Comparison of ENCODE assay signal across 8 mouse cellular contexts in the genomic region with DNA sequence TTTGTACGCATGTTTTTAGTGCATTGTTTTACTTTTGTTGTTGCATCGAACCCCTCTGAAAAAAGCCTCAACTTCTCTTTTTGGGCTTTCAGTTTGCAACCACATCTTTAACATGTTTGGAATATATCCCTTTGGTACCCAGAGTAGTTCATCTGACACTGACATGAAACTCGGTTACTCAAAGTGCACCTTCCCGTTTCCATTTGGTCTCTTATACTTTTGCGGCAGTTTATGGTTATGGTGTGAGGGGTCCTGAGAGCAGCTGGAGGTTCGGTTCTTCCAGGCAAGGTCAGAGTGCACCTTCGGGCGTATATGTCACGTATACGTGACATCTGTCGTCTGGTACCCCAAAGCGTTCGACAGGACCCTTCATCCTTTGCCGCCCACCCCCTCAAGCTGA. TPM values are rescaled to one million over a fixed set of nuclear protein-coding genes. Genes with fewer than 3 reads are reported as not detected.
DNase-seq lines count a peak whose midpoint lies in the region; ATAC-seq and TF ChIP-seq lines count a peak whose summit lies in the region.

No protein-coding gene starts in this region.

- no peak for TF ChIP-seq POLR2A in embryonic fibroblast, embryonic 13.5 days (IDR thresholded peaks at IDR 0.05; ENCODE audit: low read depth, low read length)

- no peak for DNase-seq in lung, embryonic 14.5 days
- DNase-seq in lung, postnatal 10 days, result no peak
- DNase-seq in limb, embryonic 11.5 days (ENCODE audit: low spot score), result no peak
- no peak for DNase-seq in thymus, postnatal 0 days (ENCODE audit: low spot score)
- DNase-seq in right cerebral cortex, postnatal 36 days (ENCODE audit: low spot score in 2 of 2), result no peak
- DNase-seq in kidney, adult 18-20 months, result no peak

- H3K27ac ChIP-seq in lung, embryonic 14.5 days (ENCODE audit: low read depth), result no peak overlapping the region
- H3K27ac ChIP-seq in embryonic fibroblast, embryonic 13.5 days (ENCODE audit: insufficient read depth, low read length), result no peak overlapping the region
- H3K27ac ChIP-seq in limb, embryonic 11.5 days (replicated peaks; ENCODE audit: low read depth, low read length), result no peak overlapping the region
- H3K27ac ChIP-seq in neural tube, embryonic 15.5 days (replicated peaks), result 0 out of 2 replicates have a peak overlapping the region, but pooled peaks have one; percentile 61

- TF ChIP-seq CTCF in lung, embryonic 14.5 days (IDR thresholded peaks at IDR 0.05; ENCODE audit: low read depth), result no peak
- TF ChIP-seq CTCF in embryonic fibroblast, embryonic 13.5 days (IDR thresholded peaks at IDR 0.05; ENCODE audit: borderline replicate concordance, insufficient read depth, low read length), result no peak

- H3K4me2 ChIP-seq in lung, embryonic 14.5 days, result peak overlapping the region; percentile 95
- peak overlapping the region; percentile 98 for H3K4me2 ChIP-seq in limb, embryonic 11.5 days (ENCODE audit: low read depth, severe bottlenecking)
- H3K4me2 ChIP-seq in neural tube, embryonic 15.5 days, result peak overlapping the region; percentile 97

- H3K9me3 ChIP-seq in lung, embryonic 14.5 days (ENCODE audit: low read depth, low read length), result no peaks in the 10 kb centered on the region
- H3K9me3 ChIP-seq in limb, embryonic 11.5 days (ENCODE audit: control insufficient read depth, low read length), result no peaks in the 10 kb centered on the region
- H3K9me3 ChIP-seq in neural tube, embryonic 15.5 days (replicated peaks), result no peaks in the 10 kb centered on the region

- no peaks in the 10 kb centered on the region for H3K4me1 ChIP-seq in lung, embryonic 14.5 days (ENCODE audit: insufficient read depth)
- peaks cover 3% of the 10 kb centered on the region; the same call in 1 of the 2 replicates for H3K4me1 ChIP-seq in embryonic fibroblast, embryonic 13.5 days (ENCODE audit: control insufficient read depth, insufficient read depth, low read length)
- H3K4me1 ChIP-seq in limb, embryonic 11.5 days (ENCODE audit: control insufficient read depth, insufficient read depth, low read length), result peaks cover 16% of the 10 kb centered on the region
- H3K4me1 ChIP-seq in neural tube, embryonic 15.5 days, result peaks cover 8% of the 10 kb centered on the region

- H3K36me3 ChIP-seq in lung, embryonic 14.5 days (ENCODE audit: insufficient read depth), result no peaks in the 10 kb centered on the region
- no peaks in the 10 kb centered on the region for H3K36me3 ChIP-seq in limb, embryonic 11.5 days (ENCODE audit: control insufficient read depth, insufficient read depth, low read length)
- H3K36me3 ChIP-seq in neural tube, embryonic 15.5 days, result no peaks in the 10 kb centered on the region

- peak overlapping the region; percentile 63 for H3K4me3 ChIP-seq in lung, embryonic 14.5 days (ENCODE audit: low read depth, low read length)
- peak overlapping the region; percentile 28; the same call in 1 of the 2 replicates for H3K4me3 ChIP-seq in embryonic fibroblast, embryonic 13.5 days (ENCODE audit: insufficient read depth, low read length)
- H3K4me3 ChIP-seq in limb, embryonic 11.5 days (ENCODE audit: low read depth, low read length), result peak overlapping the region; percentile 59
- peak overlapping the region; percentile 67 for H3K4me3 ChIP-seq in neural tube, embryonic 15.5 days (replicated peaks)

- H3K9ac ChIP-seq in lung, embryonic 14.5 days, result peak overlapping the region; percentile 64
- H3K9ac ChIP-seq in limb, embryonic 11.5 days (ENCODE audit: low read length), result no peak overlapping the region; the same call in 1 of the 2 replicates
- peak overlapping the region; percentile 69 for H3K9ac ChIP-seq in neural tube, embryonic 15.5 days (replicated peaks)

- 0 out of 2 replicates have a peak, but pooled peaks have one; percentile 2 for ATAC-seq in lung, embryonic 14.5 days (ENCODE audit: insufficient read depth)
- no peak for ATAC-seq in limb, embryonic 11.5 days (ENCODE audit: insufficient number of reproducible peaks, low FRiP score, low TSS enrichment, low read depth)
- ATAC-seq in neural tube, embryonic 15.5 days (ENCODE audit: low FRiP score), result no peak

- WGBS in lung, embryonic 14.5 days, result 14% methylated on average over 14 of the region's 14 CpGs
- WGBS in limb, embryonic 11.5 days, result 23% methylated on average over 14 of the region's 14 CpGs
- 21% methylated on average over 14 of the region's 14 CpGs for WGBS in neural tube, embryonic 15.5 days

- peaks cover 69% of the 10 kb centered on the region for H3K27me3 ChIP-seq in lung, embryonic 14.5 days (ENCODE audit: insufficient read depth, low read length)
- H3K27me3 ChIP-seq in limb, embryonic 11.5 days (ENCODE audit: control insufficient read depth, insufficient read depth, low read length), result peaks cover 56% of the 10 kb centered on the region
- H3K27me3 ChIP-seq in neural tube, embryonic 15.5 days (replicated peaks), result peaks cover 43% of the 10 kb centered on the region

RNA-seq across cellular contexts. Expression of gene Tmem8, which starts 0.3 kb away (rescaled TPM):
- polyA plus RNA-seq in lung, embryonic 14.5 days (2014; fragmentation: Nextera tagmentation; extraction: Ambion mirVana), result 1.3 and 1.7 TPM in 2 replicates
- polyA plus RNA-seq in embryonic fibroblast, embryonic 13.5 days (2011; ENCODE audit: insufficient read length, low read depth, missing spikeins), result 0.48 and 1.0 TPM in 2 replicates
- 0.40 and 0.55 TPM in 2 replicates for polyA plus RNA-seq in limb, embryonic 11.5 days (2014; fragmentation: Nextera tagmentation; extraction: Ambion mirVana)
- 4.3 and 5.9 TPM in 2 replicates for polyA plus RNA-seq in neural tube, embryonic 15.5 days (2015; fragmentation: Nextera tagmentation; extraction: Ambion mirVana)
- polyA plus RNA-seq in thymus, postnatal 0 days (2015; fragmentation: Nextera tagmentation; extraction: Ambion mirVana), result 2.2 and 2.4 TPM in 2 replicates

RNA-seq across cellular contexts. Expression of gene Mrpl28, which starts 10.5 kb away (rescaled TPM):
- polyA plus RNA-seq in lung, embryonic 14.5 days (2014; fragmentation: Nextera tagmentation; extraction: Ambion mirVana), result 210 and 217 TPM in 2 replicates
- polyA plus RNA-seq in embryonic fibroblast, embryonic 13.5 days (2011; ENCODE audit: insufficient read length, low read depth, missing spikeins), result 38.7 and 41.0 TPM in 2 replicates
- 259 and 283 TPM in 2 replicates for polyA plus RNA-seq in limb, embryonic 11.5 days (2014; fragmentation: Nextera tagmentation; extraction: Ambion mirVana)
- polyA plus RNA-seq in neural tube, embryonic 15.5 days (2015; fragmentation: Nextera tagmentation; extraction: Ambion mirVana), result 186 and 187 TPM in 2 replicates
- polyA plus RNA-seq in thymus, postnatal 0 days (2015; fragmentation: Nextera tagmentation; extraction: Ambion mirVana), result 158 and 161 TPM in 2 replicates

RNA-seq across cellular contexts. Expression of gene Nme4, which starts 17.3 kb away (rescaled TPM):
- polyA plus RNA-seq in lung, embryonic 14.5 days (2014; fragmentation: Nextera tagmentation; extraction: Ambion mirVana), result 94.8 and 96.4 TPM in 2 replicates
- polyA plus RNA-seq in embryonic fibroblast, embryonic 13.5 days (2011; ENCODE audit: insufficient read length, low read depth, missing spikeins), result 47.9 and 50.4 TPM in 2 replicates
- polyA plus RNA-seq in limb, embryonic 11.5 days (2014; fragmentation: Nextera tagmentation; extraction: Ambion mirVana), result 111 and 122 TPM in 2 replicates
- 20.3 and 37.4 TPM in 2 replicates for polyA plus RNA-seq in neural tube, embryonic 15.5 days (2015; fragmentation: Nextera tagmentation; extraction: Ambion mirVana)
- 41.9 and 46.1 TPM in 2 replicates for polyA plus RNA-seq in thymus, postnatal 0 days (2015; fragmentation: Nextera tagmentation; extraction: Ambion mirVana)

RNA-seq across cellular contexts. Expression of gene Decr2, which starts 22.6 kb away (rescaled TPM):
- 24.9 and 25.0 TPM in 2 replicates for polyA plus RNA-seq in lung, embryonic 14.5 days (2014; fragmentation: Nextera tagmentation; extraction: Ambion mirVana)
- 28.2 and 30.9 TPM in 2 replicates for polyA plus RNA-seq in embryonic fibroblast, embryonic 13.5 days (2011; ENCODE audit: insufficient read length, low read depth, missing spikeins)
- 19.0 and 22.3 TPM in 2 replicates for polyA plus RNA-seq in limb, embryonic 11.5 days (2014; fragmentation: Nextera tagmentation; extraction: Ambion mirVana)
- 42.8 and 42.9 TPM in 2 replicates for polyA plus RNA-seq in neural tube, embryonic 15.5 days (2015; fragmentation: Nextera tagmentation; extraction: Ambion mirVana)
- 11.4 and 13.1 TPM in 2 replicates for polyA plus RNA-seq in thymus, postnatal 0 days (2015; fragmentation: Nextera tagmentation; extraction: Ambion mirVana)

RNA-seq across cellular contexts. Expression of gene Axin1, which starts 25.7 kb away (rescaled TPM):
- polyA plus RNA-seq in lung, embryonic 14.5 days (2014; fragmentation: Nextera tagmentation; extraction: Ambion mirVana), result 18.8 and 27.7 TPM in 2 replicates
- 34.4 and 50.5 TPM in 2 replicates for polyA plus RNA-seq in embryonic fibroblast, embryonic 13.5 days (2011; ENCODE audit: insufficient read length, low read depth, missing spikeins)
- 17.1 and 23.7 TPM in 2 replicates for polyA plus RNA-seq in limb, embryonic 11.5 days (2014; fragmentation: Nextera tagmentation; extraction: Ambion mirVana)
- 7.7 and 13.1 TPM in 2 replicates for polyA plus RNA-seq in neural tube, embryonic 15.5 days (2015; fragmentation: Nextera tagmentation; extraction: Ambion mirVana)
- polyA plus RNA-seq in thymus, postnatal 0 days (2015; fragmentation: Nextera tagmentation; extraction: Ambion mirVana), result 14.4 and 22.8 TPM in 2 replicates
